Comparison of ENCODE assay signal across 22 mouse cellular contexts in genomic region chr17:73473012-73473411, GRCm38 (mm10).
A peak's percentile ranks its signal among the peaks of the same experiment; 100 is the strongest.
DNase-seq lines count a peak whose midpoint lies in the region; ATAC-seq and TF ChIP-seq lines count a peak whose summit lies in the region.
"Had no signal": no experiment of that assay in that cellular context is flagged by ENCODE, and none has a peak within 500 bp of the region (broad histone marks: within the 10 kb centered on the region; RNA-seq: fewer than 3 reads in every experiment).

No protein-coding gene starts in this region.

- no peak overlapping the region for H3K4me2 ChIP-seq in forebrain, embryonic 13.5 days
- no peak overlapping the region for H3K4me2 ChIP-seq in forebrain, embryonic 12.5 days
- H3K4me2 ChIP-seq in forebrain, embryonic 15.5 days (replicated peaks): no peak overlapping the region
- H3K4me2 ChIP-seq in forebrain, postnatal 0 days (ENCODE audit: low read depth): no peak overlapping the region
- H3K4me2 ChIP-seq in neural tube, embryonic 13.5 days: no peak overlapping the region
- H3K4me2 ChIP-seq in neural tube, embryonic 15.5 days: no peak overlapping the region
- H3K4me2 ChIP-seq: embryonic facial prominence, embryonic 12.5 days had no signal

- H3K9me3 ChIP-seq in forebrain, embryonic 13.5 days (replicated peaks): no peaks in the 10 kb centered on the region
- H3K9me3 ChIP-seq in forebrain, embryonic 12.5 days: no peaks in the 10 kb centered on the region
- no peaks in the 10 kb centered on the region for H3K9me3 ChIP-seq in forebrain, embryonic 15.5 days
- H3K9me3 ChIP-seq in forebrain, postnatal 0 days (ENCODE audit: low read length): no peaks in the 10 kb centered on the region
- no peaks in the 10 kb centered on the region for H3K9me3 ChIP-seq in neural tube, embryonic 13.5 days
- H3K9me3 ChIP-seq in neural tube, embryonic 15.5 days (replicated peaks): no peaks in the 10 kb centered on the region
- H3K9me3 ChIP-seq: embryonic facial prominence, embryonic 10.5 days; embryonic facial prominence, embryonic 12.5 days had no signal

- no peak overlapping the region for H3K9ac ChIP-seq in forebrain, embryonic 13.5 days
- H3K9ac ChIP-seq in forebrain, embryonic 12.5 days: no peak overlapping the region
- no peak overlapping the region for H3K9ac ChIP-seq in forebrain, embryonic 15.5 days (replicated peaks)
- H3K9ac ChIP-seq in forebrain, postnatal 0 days: no peak overlapping the region
- H3K9ac ChIP-seq in neural tube, embryonic 13.5 days: no peak overlapping the region
- no peak overlapping the region for H3K9ac ChIP-seq in neural tube, embryonic 15.5 days (replicated peaks)
- H3K9ac ChIP-seq: embryonic facial prominence, embryonic 12.5 days had no signal

- no peak overlapping the region for H3K4me3 ChIP-seq in forebrain, embryonic 13.5 days
- no peak overlapping the region for H3K4me3 ChIP-seq in forebrain, embryonic 12.5 days (replicated peaks)
- H3K4me3 ChIP-seq in forebrain, embryonic 15.5 days: no peak overlapping the region
- H3K4me3 ChIP-seq in forebrain, postnatal 0 days (ENCODE audit: low read depth, low read length): no peak overlapping the region
- no peak overlapping the region for H3K4me3 ChIP-seq in neural tube, embryonic 13.5 days
- H3K4me3 ChIP-seq in neural tube, embryonic 15.5 days (replicated peaks): no peak overlapping the region
- H3K4me3 ChIP-seq: embryonic facial prominence, embryonic 10.5 days; embryonic facial prominence, embryonic 12.5 days had no signal

- ATAC-seq in forebrain, embryonic 13.5 days: peak; percentile 75
- no peak for ATAC-seq in forebrain, embryonic 12.5 days (ENCODE audit: low FRiP score)
- ATAC-seq in forebrain, embryonic 15.5 days (replicated peaks): 0 out of 2 replicates have a peak, but pooled peaks have one; percentile 61
- ATAC-seq in forebrain, postnatal 0 days: no peak
- no peak for ATAC-seq in neural tube, embryonic 13.5 days (ENCODE audit: low read depth)
- no peak for ATAC-seq in neural tube, embryonic 15.5 days (ENCODE audit: low FRiP score)
- ATAC-seq: activated CD4-positive, CD25-positive, alpha-beta regulatory T cell, adult 4 months; CD4-positive, CD25-positive, alpha-beta regulatory T cell, adult 4 months; Patski had no signal

- 63% methylated on average over 3 of the region's 3 CpGs for WGBS in forebrain, embryonic 13.5 days
- WGBS in forebrain, embryonic 12.5 days: 78% methylated on average over 3 of the region's 3 CpGs
- WGBS in forebrain, embryonic 15.5 days: 62% methylated on average over 3 of the region's 3 CpGs
- 64% methylated on average over 3 of the region's 3 CpGs for WGBS in forebrain, postnatal 0 days
- WGBS in neural tube, embryonic 13.5 days: 73% methylated on average over 3 of the region's 3 CpGs
- WGBS in neural tube, embryonic 15.5 days: 76% methylated on average over 3 of the region's 3 CpGs

- TF ChIP-seq CTCF in forebrain, postnatal 0 days (IDR thresholded peaks at IDR 0.05; ENCODE audit: low read depth): no peak

- no peaks in the 10 kb centered on the region for H3K27me3 ChIP-seq in forebrain, embryonic 13.5 days
- peaks cover 3% of the 10 kb centered on the region; the same call in 1 of the 2 replicates for H3K27me3 ChIP-seq in forebrain, embryonic 12.5 days
- H3K27me3 ChIP-seq in forebrain, embryonic 15.5 days: no peaks in the 10 kb centered on the region
- no peaks in the 10 kb centered on the region for H3K27me3 ChIP-seq in forebrain, postnatal 0 days (ENCODE audit: insufficient read depth, low read length)
- H3K27me3 ChIP-seq in neural tube, embryonic 13.5 days: no peaks in the 10 kb centered on the region
- no peaks in the 10 kb centered on the region for H3K27me3 ChIP-seq in neural tube, embryonic 15.5 days (replicated peaks)
- H3K27me3 ChIP-seq: CH12.LX; embryonic facial prominence, embryonic 12.5 days had no signal

- no peaks in the 10 kb centered on the region for H3K36me3 ChIP-seq in forebrain, embryonic 13.5 days (ENCODE audit: poor library complexity, severe bottlenecking)
- no peaks in the 10 kb centered on the region for H3K36me3 ChIP-seq in forebrain, embryonic 12.5 days (replicated peaks)
- no peaks in the 10 kb centered on the region for H3K36me3 ChIP-seq in forebrain, embryonic 15.5 days
- H3K36me3 ChIP-seq in forebrain, postnatal 0 days (ENCODE audit: insufficient read depth): no peaks in the 10 kb centered on the region
- H3K36me3 ChIP-seq in neural tube, embryonic 13.5 days: no peaks in the 10 kb centered on the region
- no peaks in the 10 kb centered on the region for H3K36me3 ChIP-seq in neural tube, embryonic 15.5 days
- H3K36me3 ChIP-seq: embryonic facial prominence, embryonic 10.5 days; embryonic facial prominence, embryonic 12.5 days; G1E had no signal

- no peak for DNase-seq in forebrain, postnatal 0 days
- DNase-seq: adrenal gland, adult 8-10 months; adrenal gland, postnatal 14 days; adrenal gland, postnatal 36 days; B cell, adult 2 months; cerebellum, adult 11 months; cerebellum, adult 18-20 months; cerebellum, adult 9-10 months; cerebellum, postnatal 10 days; cerebellum, postnatal 25 days had no signal

- no peak overlapping the region for H3K27ac ChIP-seq in forebrain, embryonic 13.5 days
- H3K27ac ChIP-seq in forebrain, embryonic 12.5 days: no peak overlapping the region
- no peak overlapping the region for H3K27ac ChIP-seq in forebrain, embryonic 15.5 days (replicated peaks)
- H3K27ac ChIP-seq in forebrain, postnatal 0 days (ENCODE audit: low read depth, low read length): no peak overlapping the region
- H3K27ac ChIP-seq in neural tube, embryonic 13.5 days (replicated peaks): peak overlapping the region; percentile 89
- H3K27ac ChIP-seq in neural tube, embryonic 15.5 days (replicated peaks): no peak overlapping the region
- H3K27ac ChIP-seq: embryonic facial prominence, embryonic 10.5 days; embryonic facial prominence, embryonic 12.5 days had no signal

- peaks cover 18% of the 10 kb centered on the region for H3K4me1 ChIP-seq in forebrain, embryonic 13.5 days
- H3K4me1 ChIP-seq in forebrain, embryonic 12.5 days: peaks cover 10% of the 10 kb centered on the region
- peaks cover 16% of the 10 kb centered on the region for H3K4me1 ChIP-seq in forebrain, embryonic 15.5 days
- H3K4me1 ChIP-seq in forebrain, postnatal 0 days (ENCODE audit: insufficient read depth): no peaks in the 10 kb centered on the region
- peaks cover 34% of the 10 kb centered on the region for H3K4me1 ChIP-seq in neural tube, embryonic 13.5 days (replicated peaks)
- H3K4me1 ChIP-seq in neural tube, embryonic 15.5 days: peaks cover 22% of the 10 kb centered on the region
- H3K4me1 ChIP-seq: embryonic facial prominence, embryonic 10.5 days; embryonic facial prominence, embryonic 12.5 days had no signal

Comparison
In these comparisons a context has a peak if more than half of its experiments do, and no peak if none do; other contexts are left out.
1. ATAC-seq: peak in forebrain, embryonic 13.5 days (single experiment) and forebrain, embryonic 15.5 days (single experiment); none in forebrain, embryonic 12.5 days (single experiment), forebrain, postnatal 0 days (single experiment), neural tube, embryonic 13.5 days (single experiment) and neural tube, embryonic 15.5 days (single experiment).